Mouse (Mus musculus): Measurements from ENCODE around the gene Frem3. TPM values are rescaled to one million over a fixed set of nuclear protein-coding genes. Genes with fewer than 3 reads are reported as not detected.

Frem3 gene
- not detected in 2 replicates for polyA plus RNA-seq (2015; fragmentation: Nextera tagmentation; extraction: Ambion mirVana)

DNA sequence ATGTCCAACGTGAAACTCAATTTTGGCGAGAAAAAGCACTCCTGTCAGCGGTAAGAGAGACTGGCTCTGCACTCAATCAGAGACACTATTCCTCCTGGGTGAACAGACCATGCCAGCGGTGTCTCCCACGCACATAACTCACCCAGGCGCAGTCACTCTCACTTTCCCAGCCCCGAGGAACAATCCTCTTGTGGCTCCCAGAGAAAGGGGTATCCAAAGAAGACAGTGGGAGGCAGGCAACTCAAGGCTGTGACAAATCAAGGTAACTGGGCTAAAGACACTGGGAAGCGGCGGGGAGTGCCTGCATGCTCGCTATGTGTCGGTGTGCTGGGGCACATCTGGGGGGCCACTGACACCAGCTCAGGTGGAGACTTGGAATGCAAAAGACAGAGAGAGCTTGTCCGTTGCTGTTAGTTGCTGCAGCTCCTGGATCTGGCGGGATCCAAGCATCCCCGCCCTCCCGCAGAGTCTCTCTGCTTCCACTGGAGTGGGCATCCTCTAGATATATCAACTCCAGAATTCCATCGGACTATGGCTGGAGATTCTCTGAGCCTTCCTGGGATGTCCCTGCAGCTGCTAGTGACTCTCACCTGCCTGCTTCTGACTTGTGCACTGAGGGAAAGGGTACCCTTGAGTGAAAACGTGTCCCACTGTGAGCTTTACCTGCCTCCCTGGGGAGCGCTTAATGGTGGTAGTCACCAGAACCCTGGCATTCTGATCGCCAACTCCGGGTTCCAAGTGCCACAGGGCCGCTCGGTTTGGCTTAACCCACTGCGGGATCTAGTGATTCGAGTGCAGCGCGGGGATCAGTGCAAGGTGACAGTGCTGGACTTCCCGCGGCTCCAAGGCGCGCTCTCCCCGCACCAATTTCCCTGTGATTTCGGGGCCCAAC is at the start of gene Frem3:
TSS of gene Frem3 (plus strand) at position 532 of the 892 bp plus-strand sequence.

DNA sequence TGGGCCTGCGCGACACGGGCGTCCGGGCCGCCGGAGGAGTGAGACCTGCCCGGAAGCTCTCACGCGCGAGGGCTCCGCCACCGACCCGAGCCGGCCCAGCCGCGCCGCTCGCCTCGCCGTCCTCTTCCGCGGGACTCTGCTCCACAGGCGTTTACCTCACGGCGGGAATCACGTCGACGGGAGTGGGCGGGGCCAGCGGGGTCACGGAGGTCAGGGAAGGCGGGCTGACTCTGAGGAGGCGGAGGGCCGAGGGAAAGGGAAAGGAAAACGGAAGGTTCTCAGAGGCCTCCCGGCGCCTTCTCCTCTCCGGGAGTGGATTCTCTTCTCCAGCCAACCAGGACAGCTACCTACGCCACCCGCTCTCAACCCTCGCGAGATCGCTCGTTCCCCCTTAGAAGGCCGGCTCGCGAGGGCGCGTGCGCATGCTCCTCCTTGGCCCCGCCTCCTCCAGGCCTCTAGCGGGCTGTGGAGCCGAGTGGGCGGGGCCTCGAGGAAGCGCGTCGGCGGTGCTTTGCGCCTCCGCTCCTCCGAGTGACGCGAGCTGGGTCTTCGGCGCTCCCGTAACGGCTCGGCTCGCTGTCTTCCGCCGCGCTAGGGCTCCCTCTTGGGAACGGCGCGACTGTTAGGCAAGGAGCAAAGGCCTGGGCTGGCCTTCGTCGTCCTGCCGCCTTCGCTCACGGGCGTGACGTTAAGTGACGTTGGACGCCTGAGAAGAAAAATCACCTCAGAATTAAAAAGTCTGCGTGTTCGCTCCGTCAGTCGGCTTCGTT is 128.5 kb downstream of the Frem3 start, which contains the start of gene Smarca5:
TSS of gene Smarca5 (minus strand) at position 343 of the 770 bp plus-strand sequence.

Other genes starting within 250 kb of the Frem3 start
- 1.1 TPM in 2 replicates for gene Gypa, start 117.3 kb upstream of the Frem3 start, polyA plus RNA-seq (2015; fragmentation: Nextera tagmentation; extraction: Ambion mirVana)
- gene Smarca5, start 128.4 kb downstream of the Frem3 start, polyA plus RNA-seq (2015; fragmentation: Nextera tagmentation; extraction: Ambion mirVana) = 22.0 and 26.5 TPM in 2 replicates